ENCODE assay signal across 13 mouse cellular contexts in genomic region chr19:7273486-7273885, GRCm38 (mm10). TPM values are rescaled to one million over a fixed set of nuclear protein-coding genes. Genes with fewer than 3 reads are reported as not detected.
DNase-seq lines count a peak whose midpoint lies in the region; ATAC-seq and TF ChIP-seq lines count a peak whose summit lies in the region.
"Had no signal": no experiment of that assay in that cellular context is flagged by ENCODE, and none has a peak within 500 bp of the region (broad histone marks: within the 10 kb centered on the region; RNA-seq: fewer than 3 reads in every experiment).

No protein-coding gene starts in this region.

- peaks cover 4% of the 10 kb centered on the region for H3K79me2 ChIP-seq in MEL (ENCODE audit: control insufficient read depth, insufficient read depth, low read length, poor library complexity)

- no peak for ATAC-seq in CD4-positive, CD25-positive, alpha-beta regulatory T cell, adult 4 months
- ATAC-seq: inflammation-experienced regulatory T-cells, adult 6 months had no signal

- no peaks in the 10 kb centered on the region for H3K9me3 ChIP-seq in MEL (replicated peaks; ENCODE audit: insufficient read depth, low read length)
- H3K9me3 ChIP-seq: heart, embryonic 12.5 days; limb, embryonic 13.5 days had no signal

- TF ChIP-seq CTCF in left cerebral cortex, adult 2 months (IDR thresholded peaks at IDR 0.05) = peak; percentile 32
- TF ChIP-seq CTCF in MEL (IDR thresholded peaks at IDR 0.05 in 2 of 3, conservative IDR thresholded peaks at IDR 0.05 in 1 of 3; ENCODE audit: control insufficient read depth in 1 of 3, insufficient read depth in 1 of 3, low read depth in 2 of 3, low read length in 3 of 3, poor library complexity in 1 of 3, severe bottlenecking in 1 of 3) = peak; percentile 24 to 62 (median 41); a peak in 5 of 6 replicates

- peak; percentile 51 for TF ChIP-seq RAD21 in MEL (IDR thresholded peaks at IDR 0.05; ENCODE audit: low read depth, low read length)

- H3K4me3 ChIP-seq in left cerebral cortex, adult 2 months = no peak overlapping the region
- H3K4me3 ChIP-seq in MEL (ENCODE audit: control insufficient read depth in 1 of 2, insufficient read depth in 1 of 2, low read depth in 2 of 2, low read length in 2 of 2) = no peak overlapping the region
- H3K4me3 ChIP-seq: heart, embryonic 12.5 days; limb, embryonic 13.5 days; megakaryocyte, embryonic 14.5 days had no signal

- intact Hi-C loops in left cerebral cortex, adult 2 months (cut with DNase I) = no loop called here

- no peak for TF ChIP-seq POLR2A in MEL (IDR thresholded peaks at IDR 0.05; ENCODE audit: control insufficient read depth in 1 of 2, insufficient read depth in 1 of 2, low read depth in 1 of 2, low read length in 2 of 2, poor library complexity in 1 of 2)

- H3K9ac ChIP-seq in MEL (ENCODE audit: control insufficient read depth, low read depth, low read length, poor library complexity, severe bottlenecking) = no peak overlapping the region
- H3K9ac ChIP-seq: heart, embryonic 12.5 days; limb, embryonic 13.5 days had no signal

- peak; percentile 52 for DNase-seq in CD4-positive, CD25-positive, alpha-beta regulatory T cell, adult 2 months (ENCODE audit: low read depth, low spot score)
- no peak for DNase-seq in left cerebral cortex, adult 2 months (ENCODE audit: extremely low spot score in 1 of 2, low spot score in 2 of 2)
- DNase-seq in left cerebral cortex, adult 18-20 months (ENCODE audit: low spot score in 2 of 2) = no peak
- peak; percentile 63 for DNase-seq in MEL (ENCODE audit: low read depth, low spot score)
- peak; percentile 64 for DNase-seq in induced T-regulatory cell, adult 2 months (ENCODE audit: low read depth)
- DNase-seq in gastrocnemius, adult 18-20 months (ENCODE audit: low spot score) = no peak
- no peak for DNase-seq in layer of hippocampus, postnatal 10 days (ENCODE audit: low spot score in 2 of 2)
- DNase-seq: right cerebral cortex, postnatal 4 days had no signal

- no peaks in the 10 kb centered on the region for H3K36me3 ChIP-seq in MEL (ENCODE audit: control insufficient read depth in 1 of 2, insufficient read depth in 2 of 2, low read length in 2 of 2)

- no peak for TF ChIP-seq EP300 in MEL (IDR thresholded peaks at IDR 0.05; ENCODE audit: low read depth in 1 of 2, low read length in 2 of 2)

- no peaks in the 10 kb centered on the region for H3K27me3 ChIP-seq in MEL (ENCODE audit: control insufficient read depth in 1 of 2, insufficient read depth in 2 of 2, low read length in 2 of 2)
- H3K27me3 ChIP-seq: heart, embryonic 12.5 days; limb, embryonic 13.5 days had no signal

- H3K27ac ChIP-seq in left cerebral cortex, adult 2 months = no peak overlapping the region
- H3K27ac ChIP-seq in MEL (ENCODE audit: control insufficient read depth, low read depth, low read length) = no peak overlapping the region
- H3K27ac ChIP-seq: limb, embryonic 13.5 days had no signal

- H3K4me1 ChIP-seq in MEL (ENCODE audit: control insufficient read depth in 1 of 2, insufficient read depth in 2 of 2, low read length in 2 of 2) = peaks cover 0 to 9% of the 10 kb centered on the region in 2 experiments; a peak in 1 of 4 replicates

TF ChIP-seq in MEL, 35 proteins besides CTCF, POLR2A, EP300 and RAD21:
- TF ChIP-seq MAFK (IDR thresholded peaks at IDR 0.05; ENCODE audit: borderline replicate concordance, low read depth, low read length) = no peak
- peak; percentile 26; the same call in 1 of the 2 replicates for TF ChIP-seq ZC3H11A (IDR thresholded peaks at IDR 0.05; ENCODE audit: low read depth, low read length)
- TF ChIP-seq SMC3 (IDR thresholded peaks at IDR 0.05; ENCODE audit: low read depth, low read length) = peak; percentile 50

RNA-seq across cellular contexts. Expression of gene Rcor2, which starts 6.4 kb away (rescaled TPM):
- under 1 TPM in 1 of 2 experiments, not detected in 1; 0.42 TPM for polyA plus RNA-seq in CD4-positive, CD25-positive, alpha-beta regulatory T cell, adult 4 months (2017; shearing (Covaris generic))
- 10 to 100 TPM; 14.3 to 14.7 TPM for total RNA-seq in left cerebral cortex, adult 2 months (2021)
- total RNA-seq in left cerebral cortex, adult 18-20 months (2021) = 10 to 100 TPM; 17.6 to 17.7 TPM
- 31.4 and 33.7 TPM in 2 replicates for total RNA-seq in MEL (2012; rRNA removed)
- polyA plus RNA-seq in MEL (2012; ENCODE audit: insufficient read depth in 1 of 2, insufficient read length in 2 of 2, low read depth in 1 of 2, low replicate concordance in 2 of 2, missing spikeins in 1 of 2) = 10 to 100 TPM in 1 of 2 experiments, not detected in 1; 60.2 TPM
- total RNA-seq in gastrocnemius, adult 18-20 months (2021) = 1 to 10 TPM; 2.2 to 2.7 TPM
- total RNA-seq in layer of hippocampus, postnatal 10 days (2021) = 10 to 100 TPM; 22.7 to 24.1 TPM
- polyA plus RNA-seq: inflammation-experienced regulatory T-cells, adult 6 months had no signal

RNA-seq across cellular contexts. Expression of gene Naa40, which starts 32.5 kb away (rescaled TPM):
- polyA plus RNA-seq in CD4-positive, CD25-positive, alpha-beta regulatory T cell, adult 4 months (2017; shearing (Covaris generic)) = 10 to 100 TPM; 21.9 to 26.8 TPM
- total RNA-seq in left cerebral cortex, adult 2 months (2021) = 10 to 100 TPM; 35.7 to 37.4 TPM
- total RNA-seq in left cerebral cortex, adult 18-20 months (2021) = 10 to 100 TPM; 27.7 to 29.8 TPM
- 45.5 and 46.8 TPM in 2 replicates for total RNA-seq in MEL (2012; rRNA removed)
- 10 to 100 TPM in 1 of 2 experiments, not detected in 1; 75.7 TPM for polyA plus RNA-seq in MEL (2012; ENCODE audit: insufficient read depth in 1 of 2, insufficient read length in 2 of 2, low read depth in 1 of 2, low replicate concordance in 2 of 2, missing spikeins in 1 of 2)
- total RNA-seq in gastrocnemius, adult 18-20 months (2021) = 10 to 100 TPM; 11.6 to 12.2 TPM
- 10 to 100 TPM; 36.3 to 45.6 TPM for total RNA-seq in layer of hippocampus, postnatal 10 days (2021)

RNA-seq across cellular contexts. Expression of gene Cox8a, which starts 56.1 kb away (rescaled TPM):
- polyA plus RNA-seq in CD4-positive, CD25-positive, alpha-beta regulatory T cell, adult 4 months (2017; shearing (Covaris generic)) = 100 to 1,000 TPM; 223 to 296 TPM
- total RNA-seq in left cerebral cortex, adult 2 months (2021) = 100 to 1,000 TPM; 934 to 941 TPM
- total RNA-seq in left cerebral cortex, adult 18-20 months (2021) = 1,000 to 10,000 TPM in 1 of 2 experiments, 100 to 1,000 TPM in 1; 906 to 1,040 TPM
- 736 and 745 TPM in 2 replicates for total RNA-seq in MEL (2012; rRNA removed)
- 1,000 to 10,000 TPM in 1 of 2 experiments, not detected in 1; 1,213 TPM for polyA plus RNA-seq in MEL (2012; ENCODE audit: insufficient read depth in 1 of 2, insufficient read length in 2 of 2, low read depth in 1 of 2, low replicate concordance in 2 of 2, missing spikeins in 1 of 2)
- 100 to 1,000 TPM in 1 of 2 experiments, 10 to 100 TPM in 1; 72.3 to 102 TPM for total RNA-seq in gastrocnemius, adult 18-20 months (2021)
- 100 to 1,000 TPM; 688 to 834 TPM for total RNA-seq in layer of hippocampus, postnatal 10 days (2021)

Comparison
In these comparisons a context has a peak if more than half of its experiments do, and no peak if none do; other contexts are left out.
1. DNase-seq: peak in CD4-positive, CD25-positive, alpha-beta regulatory T cell, adult 2 months (single experiment), MEL (single experiment) and induced T-regulatory cell, adult 2 months (single experiment); none in left cerebral cortex, adult 2 months (0 of 2), left cerebral cortex, adult 18-20 months (0 of 2), gastrocnemius, adult 18-20 months (single experiment) and layer of hippocampus, postnatal 10 days (0 of 2).